Mouse (Mus musculus): ENCODE measurements around the gene Pbx2. TPM values are rescaled to one million over a fixed set of nuclear protein-coding genes. Genes with fewer than 3 reads are reported as not detected.

Gene Pbx2
- polyA plus RNA-seq, 1 experiment: 51.3 TPM

DNA sequence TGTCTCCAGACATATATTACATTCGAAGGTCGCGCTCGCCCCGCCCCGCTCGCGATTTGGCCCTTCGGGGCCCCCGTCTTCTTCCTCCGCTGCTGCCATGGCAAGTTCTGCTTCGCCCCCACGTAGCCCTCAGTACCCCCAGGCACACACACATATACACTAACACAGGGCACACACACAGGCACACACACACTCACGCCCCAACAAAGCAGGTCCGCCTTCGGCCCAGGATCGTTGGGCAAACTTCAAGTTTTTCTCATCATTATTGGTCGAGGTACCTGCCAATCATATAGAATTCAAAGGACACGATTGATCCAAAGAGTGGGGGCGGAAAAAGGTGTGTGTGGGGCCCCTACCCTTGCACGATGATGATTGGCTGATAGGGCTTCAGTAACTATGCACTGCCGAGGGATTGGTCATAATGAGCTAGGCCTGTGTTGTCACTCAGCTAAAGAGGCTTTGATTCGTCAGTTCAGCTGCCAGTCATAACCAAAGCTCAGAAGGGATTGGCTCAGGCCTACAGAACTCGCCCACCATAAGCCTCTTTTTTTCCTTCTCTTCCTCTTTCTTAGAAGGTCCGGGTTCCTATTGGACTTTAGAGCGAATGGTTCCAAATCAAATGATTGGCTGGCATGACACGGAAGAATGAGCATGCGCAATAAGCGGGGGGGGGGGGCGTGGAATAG lies 12.5 kb downstream of the Pbx2 start, which contains the start of gene Rnf5:
Gene Rnf5, minus strand, starts transcription at position 316 of the 686 bp plus-strand sequence.
- DNase-seq (ENCODE audit: low read depth): peak; percentile 100

DNA sequence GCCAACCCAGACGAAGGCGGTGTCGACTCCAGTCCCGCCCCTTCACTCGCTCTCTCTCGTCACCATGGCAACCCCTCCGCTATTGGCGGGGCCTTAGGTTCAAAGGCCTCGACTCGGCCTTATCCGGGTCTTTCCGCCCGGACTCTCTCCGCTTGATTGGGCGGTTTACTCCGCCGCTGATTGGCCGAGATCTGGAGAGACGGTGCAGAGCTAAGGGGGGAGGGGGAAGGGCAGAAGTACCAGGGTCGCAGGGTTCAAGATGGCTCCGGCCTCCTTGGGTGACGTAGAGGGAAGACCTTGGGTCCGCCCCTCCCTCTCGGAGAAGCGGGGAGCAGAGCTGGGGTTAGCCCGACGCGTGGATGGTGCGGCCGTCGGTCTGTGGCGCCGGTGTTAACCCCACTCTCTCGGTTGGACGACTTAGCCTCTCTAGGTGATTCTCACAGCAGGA lies 13.0 kb downstream of the Pbx2 start, which contains the start of gene Agpat1:
Gene Agpat1, plus strand, starts transcription at position 202 of the 448 bp plus-strand sequence.
- no peak for DNase-seq (ENCODE audit: low read depth)

DNA sequence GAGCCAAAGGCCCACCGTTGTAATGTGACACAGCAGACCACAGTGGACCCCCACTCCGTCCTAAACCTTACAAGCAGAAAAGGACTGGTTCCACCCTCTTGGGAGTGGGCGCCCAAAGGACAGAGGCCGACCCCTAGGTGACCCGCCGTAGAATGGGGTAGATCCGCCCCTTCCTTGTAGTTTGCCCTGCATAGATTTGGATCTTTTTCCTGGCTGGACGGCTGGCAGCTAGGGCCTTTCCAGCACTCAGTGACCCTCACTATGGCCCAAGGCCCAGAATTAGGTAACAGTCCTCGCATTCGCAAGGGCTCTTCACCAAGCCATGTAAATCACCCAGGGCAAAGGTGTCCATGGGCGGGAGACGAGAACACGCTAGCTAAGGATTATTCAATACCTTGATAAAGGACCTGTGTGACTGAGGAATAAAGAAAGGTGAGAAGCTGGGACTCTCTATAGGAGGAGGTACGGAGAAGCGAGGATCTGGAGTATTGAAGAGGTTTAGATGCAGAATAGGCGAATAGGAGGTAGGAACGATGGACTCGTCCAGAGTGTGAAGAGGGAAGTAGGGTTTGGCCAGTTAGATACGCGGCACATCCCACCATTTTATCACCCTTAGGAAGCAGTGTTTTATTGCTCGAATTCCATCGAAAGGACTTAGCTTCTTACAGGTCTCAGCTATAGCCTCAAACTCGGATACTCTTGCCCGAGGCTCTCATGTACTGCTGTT lies 13.6 kb downstream of the Pbx2 start:
- no peak for DNase-seq (ENCODE audit: low read depth)

DNA sequence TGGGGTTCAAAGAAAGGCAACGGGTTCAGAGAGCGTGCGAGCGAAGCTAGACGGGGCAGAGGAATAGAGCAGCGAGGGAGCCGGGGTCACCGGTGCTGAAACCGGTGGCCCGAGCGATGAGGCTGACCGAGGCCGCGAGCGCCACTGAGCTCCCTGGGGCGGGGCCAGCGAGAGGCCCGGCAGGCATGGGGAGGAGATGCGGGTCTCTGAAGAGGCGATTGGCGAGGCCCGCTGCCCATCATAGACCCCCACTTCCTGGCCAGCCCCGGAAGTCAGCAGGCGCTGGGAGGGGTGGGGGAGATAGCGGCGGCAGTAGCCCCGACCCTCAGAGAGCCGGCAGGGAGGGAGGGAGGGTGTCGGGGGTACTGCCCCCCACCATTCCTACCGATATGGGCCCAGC lies 14.5 kb downstream of the Pbx2 start:
- DNase-seq (ENCODE audit: low read depth): no peak

DNA sequence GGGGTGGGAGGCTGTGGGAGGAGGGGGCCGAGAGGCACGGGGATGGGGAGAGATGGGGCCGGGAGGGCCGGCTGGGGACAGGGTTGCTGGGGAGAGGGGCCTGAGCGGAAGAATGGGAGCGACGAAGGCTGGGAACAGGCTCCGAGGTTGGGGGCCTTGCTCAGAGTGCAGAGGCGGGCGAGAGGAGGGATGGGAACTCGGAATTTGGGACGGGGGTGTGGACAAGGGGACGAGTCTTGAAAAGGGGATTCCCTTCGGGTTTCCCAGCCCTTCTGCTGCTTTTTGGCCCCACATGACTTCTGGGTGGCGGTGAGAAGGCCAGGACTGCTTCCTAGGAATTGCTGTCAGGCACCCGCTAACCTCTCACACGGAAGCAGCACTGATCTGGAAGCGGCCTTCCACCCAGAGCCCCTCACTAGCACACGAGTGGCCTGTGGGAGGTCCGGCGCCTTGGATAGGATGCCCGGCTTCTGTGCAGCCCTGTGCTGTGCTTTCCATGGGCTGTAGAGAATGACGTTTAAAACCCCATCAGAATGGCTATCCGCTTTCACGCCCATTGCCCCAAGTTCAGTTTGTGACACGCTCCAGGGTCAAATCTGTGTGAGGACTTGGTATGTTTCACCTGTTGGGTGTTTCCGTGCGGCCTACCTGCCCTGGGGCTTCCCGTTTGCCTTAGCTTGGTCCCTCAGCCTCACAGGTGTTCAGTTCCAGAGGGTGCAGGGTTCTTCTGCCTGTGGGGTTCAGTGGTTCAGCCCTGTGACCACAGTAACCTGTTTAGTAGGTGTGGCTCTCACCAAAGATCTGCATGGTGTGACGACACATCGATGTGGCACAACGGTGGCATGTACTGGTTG lies 15.3 kb downstream of the Pbx2 start:
- no peak for DNase-seq (ENCODE audit: low read depth)

DNA sequence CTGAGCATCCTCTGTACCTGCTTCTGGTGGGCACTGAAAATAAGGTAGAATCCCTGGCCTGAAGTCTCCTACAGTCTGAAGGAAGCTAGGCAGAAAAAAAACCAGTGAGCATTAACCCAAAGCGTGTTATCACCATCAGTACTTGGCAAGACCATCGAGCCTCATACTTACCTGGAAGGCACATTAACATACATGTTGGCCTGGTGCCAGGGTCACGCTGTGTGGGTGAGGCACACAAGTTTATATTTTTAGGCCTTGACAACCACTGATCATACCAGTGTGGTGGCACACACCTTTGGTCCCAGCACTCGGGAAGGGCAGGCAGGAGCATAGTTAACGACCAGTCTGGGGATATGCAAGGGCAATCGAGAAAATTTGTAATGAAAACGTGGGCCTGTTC lies 16.9 kb downstream of the Pbx2 start:
- no peak for DNase-seq (ENCODE audit: low read depth)

DNA sequence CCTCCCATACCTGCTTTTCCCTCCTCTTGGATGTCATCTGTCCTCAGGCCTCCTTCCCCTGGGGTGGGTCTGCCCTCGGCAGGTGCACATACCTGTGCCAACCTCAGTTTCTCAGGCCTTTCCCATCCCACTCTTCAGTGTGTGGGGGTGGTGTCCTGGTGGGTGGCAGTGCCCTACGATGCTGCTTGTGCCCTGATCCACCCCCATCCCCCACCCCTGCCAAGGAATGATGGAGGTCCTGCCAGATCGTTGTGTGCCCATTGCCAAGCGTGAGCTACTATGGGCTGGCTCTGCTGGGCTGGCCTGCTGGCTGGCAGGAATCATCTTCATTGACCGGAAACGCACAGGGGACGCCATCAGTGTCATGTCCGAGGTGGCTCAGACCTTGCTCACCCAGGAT lies 20.0 kb downstream of the Pbx2 start:
- DNase-seq (ENCODE audit: low read depth): no peak

DNA sequence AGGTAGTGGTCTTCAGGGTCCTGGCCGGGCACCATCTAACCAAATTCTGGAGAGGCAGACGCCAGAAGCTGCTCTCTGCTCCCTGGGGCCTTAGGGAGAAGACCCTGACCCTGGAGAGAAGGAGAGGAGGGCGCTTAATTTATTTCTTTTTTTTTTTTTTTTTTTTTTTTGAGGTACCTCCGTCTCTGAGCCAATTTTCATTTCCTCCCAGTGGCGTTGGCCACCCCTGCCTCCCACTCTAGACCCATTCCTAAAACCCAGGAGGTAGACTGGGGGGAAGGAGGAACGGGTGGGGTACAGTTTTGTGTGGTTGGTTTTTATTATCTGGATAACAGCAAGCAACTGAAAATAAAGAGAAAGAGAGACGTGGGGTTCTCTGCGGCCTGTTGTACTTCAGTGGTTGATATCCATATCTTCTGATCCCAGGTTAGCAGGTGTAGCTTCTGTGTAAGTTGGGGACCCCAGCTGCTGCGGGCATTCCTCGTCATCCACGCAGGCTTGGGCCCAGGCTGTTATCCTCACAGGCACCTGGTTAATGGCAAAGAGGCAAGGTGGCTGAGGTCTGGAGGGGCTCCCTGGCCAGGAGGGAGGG lies 22.1 kb downstream of the Pbx2 start:
- DNase-seq (ENCODE audit: low read depth): no peak

DNA sequence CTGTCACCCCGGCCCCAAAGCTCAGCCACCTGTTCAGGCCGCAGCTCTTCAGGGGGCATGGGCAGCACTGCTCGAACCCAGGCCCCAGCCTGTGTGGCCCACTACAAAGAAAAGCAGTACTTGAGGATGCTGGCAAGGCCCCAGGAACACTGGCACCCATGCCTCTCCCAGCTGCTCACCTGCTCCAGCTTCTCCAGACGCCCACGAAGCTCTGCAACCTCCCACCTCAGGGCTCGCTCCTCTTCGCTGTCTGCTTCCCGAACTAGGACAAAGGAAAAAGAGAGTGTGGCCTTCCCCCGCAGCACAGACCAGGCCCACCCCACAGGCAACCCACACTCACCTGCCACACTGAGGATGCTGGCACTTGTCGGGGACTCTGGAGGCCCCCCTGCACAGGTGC lies 22.8 kb downstream of the Pbx2 start:
- no peak for DNase-seq (ENCODE audit: low read depth)

DNA sequence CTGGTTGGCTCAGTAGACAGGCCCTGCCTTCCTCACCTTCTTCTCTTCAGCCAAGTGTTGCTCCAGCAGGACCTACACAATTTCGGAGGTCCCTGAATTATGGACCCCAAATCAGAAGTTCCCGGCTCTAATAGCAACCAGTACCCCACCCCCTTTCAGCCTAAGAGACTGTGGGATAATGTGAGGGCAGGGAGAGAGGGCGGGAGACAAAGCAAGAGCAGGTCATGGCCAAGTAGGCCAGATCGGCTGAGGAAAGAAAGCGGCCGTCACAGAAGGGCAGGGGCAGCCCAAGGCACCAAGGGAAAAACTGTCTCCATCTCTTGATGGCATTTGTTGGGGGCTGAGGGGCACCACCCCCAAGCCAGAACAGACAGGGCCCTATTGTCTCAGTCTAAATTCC lies 24.8 kb downstream of the Pbx2 start, which contains the start of gene Egfl8:
Gene Egfl8, minus strand, starts transcription at position 101 of the 400 bp plus-strand sequence.
- DNase-seq (ENCODE audit: low read depth): no peak

DNA sequence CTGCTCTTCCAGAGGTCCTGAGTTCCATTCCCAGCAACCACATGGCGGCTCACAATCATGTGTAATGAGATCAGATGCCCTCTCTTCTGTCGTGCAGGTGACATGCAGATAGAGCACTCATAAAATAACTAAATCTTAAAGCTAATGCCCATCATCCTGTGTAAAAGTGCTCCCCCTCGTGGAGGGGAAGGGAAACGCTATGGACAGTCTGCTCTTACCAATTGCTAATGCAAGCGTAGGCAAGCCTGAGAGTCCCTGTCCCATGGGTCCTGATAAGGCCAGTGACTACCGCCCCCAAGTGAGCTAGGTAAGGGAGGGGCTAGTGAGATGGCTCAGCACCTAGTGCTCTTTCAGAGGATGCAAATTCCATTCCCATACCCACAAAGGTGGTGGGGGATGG lies 27.9 kb downstream of the Pbx2 start:
- no peak for DNase-seq (ENCODE audit: low read depth)

DNA sequence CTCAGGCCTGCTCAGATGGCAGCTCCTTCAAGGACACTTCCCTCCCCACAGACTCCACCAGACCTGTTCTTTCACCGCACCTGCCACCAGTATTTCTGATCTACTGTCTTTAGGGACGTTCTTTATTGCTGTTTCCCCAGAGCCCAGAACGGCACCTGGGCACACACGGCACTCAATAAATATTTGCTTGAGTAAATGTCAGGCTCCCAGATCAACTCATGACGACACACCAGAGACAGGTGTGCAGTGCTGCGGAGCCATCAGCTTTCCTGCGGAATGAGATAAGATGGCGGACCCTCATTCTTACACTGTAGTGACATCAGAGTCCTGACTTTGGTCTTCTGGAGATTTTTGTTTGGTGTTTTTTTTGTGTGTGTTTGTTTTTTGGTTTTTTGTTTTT lies 29.9 kb downstream of the Pbx2 start:
- DNase-seq (ENCODE audit: low read depth): no peak

DNA sequence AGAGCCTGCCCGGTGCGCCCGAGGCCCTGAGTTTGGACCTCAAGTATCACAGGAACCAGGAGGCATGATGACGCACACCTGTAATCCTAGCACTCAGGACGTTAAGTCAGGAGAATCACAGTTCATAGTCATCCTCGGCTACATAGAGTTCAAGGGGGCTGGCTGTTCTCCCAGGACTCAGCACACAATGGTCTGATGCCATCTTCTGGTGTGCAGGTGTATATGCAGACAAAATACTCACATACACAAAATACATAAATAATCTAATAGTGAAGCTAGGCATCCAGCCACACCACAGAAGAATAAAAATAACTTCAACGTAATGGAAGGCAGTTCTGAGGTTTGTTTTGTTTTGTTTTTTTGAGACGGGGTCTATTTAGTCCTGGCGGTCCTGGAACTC lies 32.1 kb downstream of the Pbx2 start:
- DNase-seq (ENCODE audit: low read depth): no peak

DNA sequence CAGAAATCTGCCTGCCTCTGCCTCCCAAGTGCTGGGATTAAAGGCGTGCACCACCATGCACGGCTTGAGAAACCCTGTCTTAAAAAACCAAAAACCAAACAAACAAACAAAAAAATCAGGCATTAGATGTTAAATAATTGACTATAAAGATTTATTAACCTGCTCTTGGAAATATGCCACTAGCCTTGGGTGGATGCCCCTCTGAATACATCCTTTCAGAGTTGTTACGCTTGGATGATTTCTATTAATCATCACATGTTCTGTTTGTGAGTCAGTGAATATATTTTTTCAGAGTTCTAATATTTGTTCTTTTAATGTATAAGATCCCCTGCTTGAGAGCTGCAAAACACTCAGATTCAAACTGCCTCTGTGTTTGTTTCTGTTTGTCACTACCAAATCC lies 33.9 kb downstream of the Pbx2 start:
- DNase-seq (ENCODE audit: low read depth): no peak

DNA sequence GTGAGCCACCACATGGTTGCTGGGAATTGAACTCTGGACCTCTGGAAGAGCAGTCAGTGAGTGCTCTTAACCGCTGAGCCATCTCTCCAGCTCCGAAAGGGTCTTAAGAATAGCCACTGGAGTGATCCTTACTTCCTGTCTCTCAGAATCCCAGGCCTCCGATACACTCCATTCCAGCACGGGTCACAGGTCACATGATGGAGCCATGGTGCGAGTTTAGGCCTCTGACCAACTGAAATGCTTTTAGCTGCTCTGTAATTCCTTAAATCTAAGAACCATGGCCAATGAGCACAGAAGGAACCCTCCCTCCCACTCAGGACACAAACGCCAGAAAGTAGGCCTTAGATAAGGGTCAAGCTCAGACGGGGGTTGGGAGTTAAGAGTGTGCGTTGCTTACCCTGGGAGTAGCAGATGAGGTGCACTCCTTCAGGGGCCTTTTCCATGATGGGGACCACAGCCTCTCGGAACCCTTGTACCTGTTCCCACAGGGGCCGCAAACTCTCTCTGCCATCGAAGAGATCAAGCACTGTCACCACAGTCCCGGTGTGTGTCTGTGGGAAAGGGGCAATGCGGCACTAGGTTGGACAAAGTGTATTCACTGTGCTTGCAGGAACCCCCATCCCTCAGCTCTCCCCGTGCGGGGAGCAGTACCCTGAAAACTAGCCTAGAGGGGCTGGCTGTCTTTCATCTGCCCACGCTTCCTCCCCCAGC lies 35.2 kb downstream of the Pbx2 start:
- DNase-seq (ENCODE audit: low read depth): no peak

DNA sequence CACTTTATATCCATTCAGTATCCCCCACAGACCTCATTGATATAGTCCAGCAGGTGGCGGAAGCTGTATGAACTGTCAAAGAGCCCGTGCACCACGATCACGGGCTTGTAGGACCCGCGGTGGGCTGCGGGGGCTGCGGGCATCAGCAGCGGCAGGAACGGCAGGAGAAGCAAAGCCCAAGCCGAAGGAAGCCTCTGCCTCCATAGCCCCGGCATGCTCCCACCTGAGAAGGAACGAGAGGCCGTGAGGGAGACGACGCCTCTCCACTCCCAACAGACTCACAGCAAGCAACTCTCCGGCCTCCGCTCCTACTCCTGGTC lies 35.7 kb downstream of the Pbx2 start:
- DNase-seq (ENCODE audit: low read depth): no peak

DNA sequence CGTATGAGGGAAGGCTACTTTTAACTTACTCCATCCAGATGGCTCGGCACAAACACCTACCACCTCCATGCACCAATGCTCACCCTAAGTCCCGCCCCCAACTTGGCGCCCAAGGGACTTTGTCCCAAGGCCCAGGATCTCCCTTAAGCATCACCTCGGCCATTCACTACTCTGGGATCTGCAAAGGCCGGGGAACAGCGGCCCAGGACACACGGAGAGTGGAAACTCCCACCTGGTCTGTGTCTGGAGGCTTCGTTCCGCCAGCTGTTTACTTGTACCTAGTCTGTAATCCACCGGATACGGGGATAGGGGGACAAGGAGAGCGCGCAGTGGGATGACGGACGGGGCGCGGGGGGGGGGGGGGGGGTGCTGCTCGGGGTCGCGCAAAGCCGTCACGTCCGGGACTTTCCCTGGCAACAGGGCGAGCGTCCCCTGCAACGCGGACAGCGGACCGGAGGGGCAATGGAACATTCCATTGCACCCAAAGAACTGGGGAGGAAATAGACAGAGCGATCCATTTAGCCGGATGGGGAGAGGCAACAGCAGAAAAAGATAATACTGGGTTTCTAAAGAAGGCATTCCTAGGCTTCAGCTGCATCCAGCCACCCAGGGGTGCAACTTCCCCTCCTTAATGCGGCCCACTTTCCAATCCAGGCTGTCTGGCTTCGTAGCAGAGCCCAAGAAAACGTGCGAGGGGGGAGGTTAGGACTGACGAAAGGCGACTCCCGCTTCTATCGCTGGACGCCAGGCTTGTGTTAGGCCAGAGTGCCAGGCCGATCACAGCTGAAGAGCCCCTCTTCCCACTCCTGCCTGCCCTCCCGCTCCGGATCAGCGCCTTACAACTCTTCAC lies 36.3 kb downstream of the Pbx2 start:
- no peak for DNase-seq (ENCODE audit: low read depth)

DNA sequence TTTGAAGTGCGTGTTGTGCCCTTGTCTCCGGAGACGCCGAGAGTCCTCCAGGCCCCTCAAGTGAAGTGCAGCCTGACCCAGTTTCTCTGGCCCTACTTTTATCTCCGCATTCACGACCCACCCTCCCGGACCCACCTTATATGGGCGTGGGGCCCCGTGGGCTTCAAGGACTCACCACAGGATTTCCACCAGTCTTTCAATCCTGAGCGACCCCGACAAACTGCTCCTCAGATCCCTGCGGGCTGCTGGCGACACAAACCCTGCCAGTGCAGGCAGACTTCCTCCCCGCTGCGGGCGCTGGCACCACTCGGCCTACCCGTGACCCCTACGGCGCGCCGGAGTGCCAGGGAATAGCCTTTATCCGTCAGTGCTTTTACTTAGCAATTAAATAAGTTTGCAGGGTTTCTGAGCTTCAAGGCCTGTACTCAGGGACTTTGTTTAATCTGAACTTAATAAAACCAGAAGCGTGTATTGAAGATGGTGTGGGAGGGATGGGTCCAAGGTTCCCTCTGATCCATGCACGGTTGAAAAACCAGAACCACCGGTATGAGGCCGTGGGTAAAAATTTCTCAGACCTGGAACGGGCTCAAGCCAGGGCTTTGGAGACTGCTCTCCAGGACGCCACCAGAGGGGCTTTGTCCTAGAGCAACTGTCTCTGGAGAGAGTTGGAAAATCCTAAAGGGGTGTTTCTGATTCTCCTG lies 37.0 kb downstream of the Pbx2 start, which contains the start of gene Ppt2:
Gene Ppt2, minus strand, starts transcription at position 568 of the 701 bp plus-strand sequence.
- no peak for DNase-seq (ENCODE audit: low read depth)

DNA sequence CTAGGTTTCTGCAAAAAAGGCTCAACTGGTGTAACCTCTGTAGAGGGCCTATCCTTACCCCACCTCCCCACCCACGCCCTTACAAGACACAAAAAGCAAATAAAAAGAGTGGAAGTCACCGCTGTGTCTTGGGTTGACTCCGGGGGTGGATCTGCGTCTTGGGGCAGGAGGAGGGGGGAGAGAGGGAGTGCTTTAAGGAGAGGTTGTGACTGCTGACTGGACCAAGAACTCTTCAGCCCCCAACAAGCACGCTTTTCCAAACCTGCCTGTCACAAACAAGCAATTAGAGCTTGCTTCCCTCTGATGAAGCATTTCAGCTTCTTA lies 37.5 kb downstream of the Pbx2 start:
- no peak for DNase-seq (ENCODE audit: low read depth)

DNA sequence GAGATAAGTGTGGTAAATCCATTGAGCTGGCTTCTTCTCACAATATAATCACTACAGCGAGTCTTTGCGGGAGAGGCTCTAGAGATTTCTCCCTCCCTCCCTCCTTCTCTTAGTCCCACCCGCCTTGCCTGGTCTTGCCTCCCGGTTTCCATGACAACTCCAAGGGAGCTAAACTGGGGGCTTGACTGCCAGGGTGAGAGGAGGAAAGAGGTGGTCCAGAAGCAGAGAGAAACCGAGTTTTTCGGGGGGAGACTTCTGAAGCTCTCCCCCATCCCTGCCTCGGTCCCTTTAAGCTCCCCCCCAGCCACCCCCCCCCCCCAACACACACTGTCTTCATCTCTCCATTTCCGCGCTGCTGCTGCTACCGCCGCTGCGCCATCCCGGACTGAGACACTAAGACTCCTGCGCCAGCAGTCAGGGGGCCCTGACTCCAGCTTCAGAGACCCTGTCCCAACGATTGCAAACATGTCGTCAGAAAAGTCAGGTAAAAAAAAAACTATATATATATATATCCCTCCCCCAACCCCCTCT lies 38.2 kb downstream of the Pbx2 start, which contains the start of gene Prrt1:
Gene Prrt1, plus strand, starts transcription at position 313 of the 531 bp plus-strand sequence.
- DNase-seq (ENCODE audit: low read depth): no peak

Measured in gonadal fat pad, adult 2 months (tissue).